Comparison of ENCODE assay signal across 10 mouse cellular contexts in genomic region chr9:118677349-118677748, GRCm38 (mm10).
DNase-seq lines count a peak whose midpoint lies in the region; ATAC-seq lines count a peak whose summit lies in the region.
"Had no signal": no experiment of that assay in that cellular context is flagged by ENCODE, and none has a peak within 500 bp of the region (broad histone marks: within the 10 kb centered on the region; RNA-seq: fewer than 3 reads in every experiment).

No protein-coding gene starts in this region.

- H3K9me3 ChIP-seq in kidney, embryonic 15.5 days (replicated peaks), result no peaks in the 10 kb centered on the region
- H3K9me3 ChIP-seq in embryonic facial prominence, embryonic 11.5 days (replicated peaks; ENCODE audit: control insufficient read depth, low read length), result no peaks in the 10 kb centered on the region
- no peaks in the 10 kb centered on the region for H3K9me3 ChIP-seq in limb, embryonic 12.5 days

- peak overlapping the region; percentile 54; the same call in 1 of the 2 replicates for H3K27ac ChIP-seq in kidney, embryonic 15.5 days
- H3K27ac ChIP-seq in embryonic facial prominence, embryonic 11.5 days (replicated peaks; ENCODE audit: low read depth, low read length), result peak overlapping the region; percentile 65; the same call in 1 of the 2 replicates
- peak overlapping the region; percentile 79 for H3K27ac ChIP-seq in limb, embryonic 12.5 days
- H3K27ac ChIP-seq: macrophage had no signal

- peaks cover 50% of the 10 kb centered on the region for H3K36me3 ChIP-seq in kidney, embryonic 15.5 days
- no peaks in the 10 kb centered on the region for H3K36me3 ChIP-seq in embryonic facial prominence, embryonic 11.5 days (replicated peaks; ENCODE audit: control insufficient read depth, insufficient read depth, low read depth, low read length)
- H3K36me3 ChIP-seq in limb, embryonic 12.5 days, result peaks cover 27% of the 10 kb centered on the region

- no peak for DNase-seq in kidney, postnatal 36 days
- DNase-seq in T-cell, adult 2 months (ENCODE audit: low spot score), result peak; percentile 22
- peak; percentile 42 for DNase-seq in embryonic facial prominence, embryonic 11.5 days (ENCODE audit: low spot score)
- no peak for DNase-seq in ovary, adult 18-20 months (ENCODE audit: low spot score)
- DNase-seq in left cerebral cortex, postnatal 14 days (ENCODE audit: low spot score in 2 of 2), result no peak
- DNase-seq: cerebellum, adult 2 months; gastrocnemius, postnatal 36 days had no signal

- intact Hi-C loops in left cerebral cortex, postnatal 14 days (cut with DNase I), result no loop called here

- no peak overlapping the region for H3K9ac ChIP-seq in kidney, embryonic 15.5 days
- H3K9ac ChIP-seq in embryonic facial prominence, embryonic 11.5 days (replicated peaks; ENCODE audit: low read length), result no peak overlapping the region
- H3K9ac ChIP-seq in limb, embryonic 12.5 days (replicated peaks), result no peak overlapping the region

- 66% methylated on average over 9 of the region's 9 CpGs for WGBS in kidney, embryonic 15.5 days
- 25% methylated on average over 9 of the region's 9 CpGs for WGBS in embryonic facial prominence, embryonic 11.5 days
- WGBS in limb, embryonic 12.5 days, result 24% methylated on average over 9 of the region's 9 CpGs

- H3K4me2 ChIP-seq in kidney, embryonic 15.5 days, result no peak overlapping the region
- H3K4me2 ChIP-seq in embryonic facial prominence, embryonic 11.5 days (ENCODE audit: low read depth, low read length), result no peak overlapping the region
- H3K4me2 ChIP-seq in limb, embryonic 12.5 days, result peak overlapping the region; percentile 35; the same call in 1 of the 2 replicates

- H3K4me3 ChIP-seq in kidney, embryonic 15.5 days (replicated peaks), result no peak overlapping the region
- H3K4me3 ChIP-seq in embryonic facial prominence, embryonic 11.5 days (ENCODE audit: low read depth, low read length), result no peak overlapping the region
- H3K4me3 ChIP-seq in limb, embryonic 12.5 days (replicated peaks), result no peak overlapping the region

- no peaks in the 10 kb centered on the region for H3K27me3 ChIP-seq in kidney, embryonic 15.5 days
- no peaks in the 10 kb centered on the region for H3K27me3 ChIP-seq in embryonic facial prominence, embryonic 11.5 days (ENCODE audit: control insufficient read depth, insufficient read depth, low read length)
- no peaks in the 10 kb centered on the region for H3K27me3 ChIP-seq in limb, embryonic 12.5 days

- H3K4me1 ChIP-seq in kidney, embryonic 15.5 days, result 0 out of 2 replicates have a peak, but pooled peaks cover 14% of the 10 kb centered on the region
- H3K4me1 ChIP-seq in embryonic facial prominence, embryonic 11.5 days (ENCODE audit: control insufficient read depth, insufficient read depth, low read length), result peaks cover 15% of the 10 kb centered on the region
- H3K4me1 ChIP-seq in limb, embryonic 12.5 days (replicated peaks), result peaks cover 29% of the 10 kb centered on the region

- no peak for ATAC-seq in kidney, embryonic 15.5 days (replicated peaks; ENCODE audit: low FRiP score)
- ATAC-seq in embryonic facial prominence, embryonic 11.5 days (replicated peaks; ENCODE audit: insufficient number of reproducible peaks, low FRiP score, low TSS enrichment, low read depth), result no peak
- ATAC-seq in limb, embryonic 12.5 days (ENCODE audit: insufficient number of reproducible peaks, insufficient read depth, low FRiP score, low TSS enrichment, low read depth), result no peak

Comparison
In these comparisons a context has a peak if more than half of its experiments do, and no peak if none do; other contexts are left out.
1. DNase-seq: peak in T-cell, adult 2 months (single experiment) and embryonic facial prominence, embryonic 11.5 days (single experiment); none in kidney, postnatal 36 days (0 of 2), ovary, adult 18-20 months (single experiment) and left cerebral cortex, postnatal 14 days (0 of 2).
2. Peak in every context shown above with its lines, with median percentiles within 50 percentile points of each other: H3K27ac ChIP-seq.